Mouse (Mus musculus) small intestine, adult 10 weeks (tissue): ENCODE data around the gene Pabpc4. TPM values are rescaled to one million over a fixed set of nuclear protein-coding genes. Genes with fewer than 3 reads are reported as not detected.

Source experiments
- polyA plus RNA-seq: library from polyadenylated mRNA; stranded (reverse); fragments of 350-450 nt; fragmentation: Illumina TruSeq; extraction: RNeasy Lipid Tissue Mini Kit (QIAGEN cat#74804); gene quantifications from one replicate; pipeline ENCODE4 v1.2.3, GENCODE M21; 2014; ENCODE audit warnings: low replicate concordance

The Pabpc4 gene
- polyA plus RNA-seq: 23.7 TPM

DNA sequence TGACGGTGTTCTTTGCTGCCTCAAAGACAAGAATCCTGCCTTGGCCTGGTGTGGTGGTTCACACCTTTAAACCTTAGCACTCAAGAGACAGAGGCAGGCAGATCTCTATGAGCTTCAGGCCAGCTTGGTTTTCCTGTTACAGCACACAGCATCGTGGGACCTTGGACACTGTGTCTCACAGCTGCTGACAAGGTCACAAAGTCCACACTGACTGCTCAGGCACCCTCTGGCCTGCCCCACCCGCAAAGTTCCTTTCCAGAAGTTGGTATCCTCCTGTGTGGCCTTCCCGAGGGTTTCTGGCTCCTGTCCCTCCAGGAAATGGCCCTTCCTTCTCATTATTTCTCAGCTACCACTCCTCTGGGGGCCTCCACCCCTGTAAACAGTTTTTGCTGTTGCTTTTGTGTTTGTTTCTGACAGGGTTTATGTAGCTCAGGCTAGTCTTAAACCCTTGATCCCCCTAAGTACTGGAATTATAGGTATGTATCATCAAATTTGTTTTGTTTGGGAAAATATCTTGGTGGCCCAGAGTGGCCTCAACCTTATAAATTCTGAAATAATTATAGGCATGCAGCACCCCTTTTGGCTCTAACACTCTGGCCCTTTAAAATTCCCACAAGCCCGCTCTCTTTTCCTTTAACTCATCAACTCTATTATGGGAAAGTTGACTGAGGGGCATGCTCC lies at the start of gene Pabpc4:
Pabpc4 (plus strand) TSS at position 631 of the 681 bp plus-strand sequence.

DNA sequence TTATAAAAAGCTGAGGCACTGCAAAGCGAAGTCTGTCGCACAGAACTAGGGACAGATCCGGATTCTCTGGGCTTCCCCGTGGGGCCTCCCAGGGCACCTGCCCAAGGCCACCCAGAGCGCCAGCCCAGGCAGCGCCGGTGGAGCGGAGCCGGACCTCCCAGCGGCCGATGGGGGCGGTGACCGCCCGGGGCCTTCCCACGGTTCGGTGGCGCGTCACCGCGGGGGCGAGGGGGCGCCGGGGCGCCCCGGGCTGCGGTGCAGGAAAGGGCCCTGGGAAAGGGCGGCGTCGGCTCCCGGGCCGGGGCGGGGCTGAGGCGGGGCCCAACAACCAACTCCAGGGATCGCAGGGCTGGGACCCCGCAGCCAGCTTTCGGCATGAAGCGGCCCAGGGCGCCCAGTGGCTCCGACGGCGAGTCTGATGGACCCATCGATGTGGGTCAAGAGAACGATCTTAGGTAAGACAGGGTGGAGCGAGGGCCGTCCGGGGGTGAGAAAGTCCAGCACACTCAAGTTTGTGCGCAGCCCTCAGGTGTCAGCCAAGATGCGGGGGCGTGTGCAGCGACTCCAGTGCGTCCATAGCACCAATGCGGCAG lies 28.6 kb upstream of the Pabpc4 start, which contains the start of gene Heyl:
Heyl (plus strand) TSS at position 65 of the 593 bp plus-strand sequence.

DNA sequence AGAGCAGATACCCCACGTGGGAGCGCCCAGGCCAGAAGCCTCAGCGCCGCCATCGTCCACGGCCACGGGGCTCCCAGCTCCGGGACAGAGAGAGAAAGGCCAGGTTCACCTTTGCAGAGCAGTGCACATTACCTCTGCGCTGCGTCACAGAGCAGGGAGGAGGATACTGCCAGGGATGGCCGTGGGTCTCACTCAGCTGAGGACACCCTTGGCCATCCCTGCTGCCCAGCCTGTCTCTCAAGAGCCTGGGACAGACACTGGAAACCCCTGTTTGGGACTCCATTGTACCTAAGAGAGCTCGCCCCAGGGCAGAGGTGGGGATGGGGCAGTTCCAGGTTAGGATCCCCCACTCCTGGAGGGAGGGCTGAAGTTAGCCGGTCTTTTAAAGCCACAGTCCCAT lies 61.4 kb downstream of the Pabpc4 start, which contains the start of gene Oxct2a:
Oxct2a (minus strand) TSS at position 101 of the 400 bp plus-strand sequence.

DNA sequence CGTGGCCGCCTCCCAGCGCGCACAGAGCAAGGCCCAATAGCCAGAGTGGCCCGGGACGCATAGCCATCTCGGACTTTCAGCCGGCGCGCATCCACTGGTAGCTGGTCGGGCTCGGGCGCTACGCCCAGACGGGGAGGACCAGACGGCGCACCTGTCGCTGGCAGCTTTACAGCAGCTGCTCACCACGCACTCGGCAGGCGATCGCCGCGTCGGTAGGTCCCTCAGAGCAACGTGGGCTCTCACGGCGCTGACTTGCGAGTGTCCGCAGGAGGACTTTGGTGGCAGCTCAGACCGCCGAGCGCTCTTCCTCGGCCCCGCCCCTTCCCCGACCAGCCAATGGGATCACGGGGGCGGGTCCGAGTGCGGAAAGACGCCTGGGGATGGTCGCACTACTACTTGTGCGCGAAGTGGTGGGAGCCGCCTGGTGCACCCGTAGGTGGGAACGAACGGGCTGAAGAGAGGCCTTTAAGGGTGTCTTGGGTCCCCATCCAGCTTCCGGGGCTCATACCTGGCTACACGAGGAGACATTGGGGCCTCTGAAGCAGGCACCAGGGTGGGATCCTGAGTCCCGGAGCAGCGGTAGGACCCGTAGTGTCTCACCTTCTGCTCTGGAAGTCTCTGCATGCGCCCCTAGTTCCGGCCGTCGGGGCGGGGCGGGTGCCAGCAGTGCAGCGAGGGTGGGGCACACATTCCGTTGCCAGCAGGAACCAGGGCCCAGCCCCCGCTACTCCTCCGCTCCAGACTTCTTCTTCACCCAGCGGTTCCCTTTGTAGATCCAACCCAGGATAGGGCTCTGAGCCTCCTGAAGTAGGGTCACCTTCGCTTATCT lies 80.7 kb downstream of the Pabpc4 start, which contains the start of gene Bmp8a:
Bmp8a (minus strand) TSS at position 611 of the 829 bp plus-strand sequence.

Other genes with a start within 250 kb of the Pabpc4 start
- 10.4 TPM for gene Trit1, start 245.8 kb upstream of the Pabpc4 start, polyA plus RNA-seq
- 1.4 TPM for gene Bmp8b, start 157.2 kb upstream of the Pabpc4 start, polyA plus RNA-seq
- gene Oxct2b, start 146.1 kb upstream of the Pabpc4 start, polyA plus RNA-seq: not detected
- 6.7 TPM for gene Ppie, start 122.4 kb upstream of the Pabpc4 start, polyA plus RNA-seq
- 0.41 TPM for gene Hpcal4, start 79.1 kb upstream of the Pabpc4 start, polyA plus RNA-seq
- not detected for gene Nt5c1a, start 60.8 kb upstream of the Pabpc4 start, polyA plus RNA-seq
- 0.52 TPM for gene Heyl, start 28.8 kb upstream of the Pabpc4 start, polyA plus RNA-seq
- gene Oxct2a, start 61.3 kb downstream of the Pabpc4 start, polyA plus RNA-seq: not detected
- 5.5 TPM for gene Bmp8a, start 80.9 kb downstream of the Pabpc4 start, polyA plus RNA-seq